Mouse (Mus musculus) monocyte, adult 2 months (primary cell): ENCODE data around the gene Ikbkg.
"Not testable (repeated sequence)": the region's sequence is repeated elsewhere in the genome, so short reads cannot be mapped to it uniquely, and the experiment has no call there.

ENCODE experiments used
- DNase-seq, 2 experiments: peaks; one replicate each; pipeline ENCODE4 v3.0.0; 2022; ENCODE audit warnings: low spot score in 2 of 2, low read depth in 1 of 2

Ikbkg gene

DNA sequence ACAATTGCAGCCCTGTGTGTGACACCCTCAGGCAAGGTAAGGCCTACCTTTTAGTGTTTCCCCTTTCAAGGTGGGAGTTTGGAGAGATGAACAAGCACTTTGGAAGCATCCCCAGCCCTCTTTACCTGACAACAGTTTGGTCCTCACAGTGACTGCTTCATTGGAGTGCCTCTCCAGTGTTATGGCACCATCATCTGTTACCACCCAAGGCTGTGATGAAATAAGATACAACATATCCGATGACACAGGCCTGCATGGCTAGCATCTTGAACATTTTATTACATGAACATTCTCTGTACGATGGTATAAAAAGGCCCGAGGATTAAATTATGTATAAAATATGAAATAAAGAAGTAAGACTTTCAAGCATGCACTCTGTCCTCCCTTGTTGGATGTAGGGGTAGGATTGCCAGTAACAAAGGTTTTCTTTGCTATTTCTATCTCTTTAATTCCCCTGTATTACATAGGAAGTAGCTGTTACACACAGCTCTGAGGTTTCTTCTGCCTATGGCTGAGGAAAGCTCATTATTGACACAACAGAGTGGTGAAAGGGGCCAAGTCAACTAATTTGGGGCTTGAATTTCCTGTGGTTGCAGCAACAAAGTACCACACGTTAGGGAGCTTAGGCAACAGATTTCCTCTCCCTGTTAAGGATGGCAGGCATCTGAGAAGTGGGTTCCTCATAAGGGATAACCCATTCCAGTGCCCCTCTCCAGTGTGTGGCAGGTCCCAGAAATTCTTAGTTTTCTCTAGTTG, 58.2 kb downstream of the Ikbkg start:
- DNase-seq: no peak

DNA sequence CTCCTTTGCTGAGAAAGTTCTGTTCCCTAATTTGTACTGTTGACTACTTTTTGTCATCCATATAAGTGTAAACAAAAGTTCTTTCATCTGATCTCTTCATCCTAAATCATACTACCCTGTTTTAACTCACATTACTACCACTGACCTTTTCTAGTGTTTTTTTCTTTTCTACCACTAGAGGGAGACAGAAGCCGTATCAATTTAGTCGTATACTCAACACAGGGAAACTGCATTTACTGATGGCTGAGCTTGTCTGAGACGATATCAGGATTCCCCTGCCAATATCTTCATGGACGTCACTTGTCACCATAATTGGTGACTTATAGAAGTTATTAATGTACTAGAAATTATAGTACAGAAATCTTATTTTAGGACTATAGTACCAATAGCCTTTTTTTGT, 59.7 kb downstream of the Ikbkg start:
- no peak for DNase-seq

DNA sequence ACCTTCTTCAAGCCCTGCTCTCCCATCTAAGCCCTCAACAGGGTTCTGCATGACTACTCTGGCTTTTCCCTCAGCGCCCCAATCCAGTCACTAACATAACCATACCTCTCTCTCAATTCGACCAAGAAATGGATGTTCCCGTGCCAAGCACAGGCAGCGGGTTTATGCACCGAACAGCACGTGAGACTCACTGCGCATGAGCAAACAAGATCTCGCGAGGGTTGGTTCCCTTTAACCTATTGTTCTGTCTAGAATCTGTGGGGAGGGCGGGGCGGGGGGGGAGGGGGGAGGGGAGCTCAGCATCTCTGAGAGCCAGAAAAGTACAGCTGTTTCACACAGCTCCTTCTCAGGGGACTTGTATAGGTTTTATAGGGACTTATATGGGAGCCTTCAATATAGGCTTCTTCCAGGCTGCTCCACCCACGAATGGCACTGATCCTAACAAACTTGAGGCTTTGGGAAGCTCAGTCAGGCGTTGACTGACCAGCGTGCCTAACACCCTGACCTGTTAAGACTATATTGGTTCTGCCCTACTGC, 88.3 kb downstream of the Ikbkg start, which contains the start of gene Gm6880:
TSS of gene Gm6880 (minus strand) at position 51 of the 537 bp plus-strand sequence.
- not testable (repeated sequence) for DNase-seq

DNA sequence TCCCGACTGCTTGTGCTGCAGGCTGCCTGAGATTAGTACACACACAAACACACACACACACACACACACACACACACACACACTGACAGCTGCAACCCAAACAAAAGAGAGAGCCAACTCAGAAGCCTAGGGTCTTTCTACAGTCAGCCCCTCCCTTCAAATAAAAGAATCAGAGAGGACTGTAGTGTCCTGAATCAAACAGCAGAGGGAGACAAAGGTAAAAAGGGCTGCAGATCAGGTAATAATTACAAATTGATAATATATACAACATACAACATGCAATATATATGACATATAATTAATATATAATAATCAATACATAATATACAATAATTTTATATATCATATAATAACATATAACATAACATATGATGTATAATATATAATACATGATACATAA, 104.0 kb downstream of the Ikbkg start:
- DNase-seq: no peak
